Mouse (Mus musculus) heart, adult 2 months (tissue): ENCODE measurements at regions not wholly inside any gene's neighbourhood (a gene's known extent, or its start where the extent isn't known, plus 50 kb on each side); places are given as distances from the start of the nearest gene placed in this dataset.

Experiments
- DNase-seq, 2 experiments: peaks; one replicate each; pipeline ENCODE4 v3.0.0; 2021
- H3K27ac ChIP-seq: fragments of 200-600 bp; 2 replicates; pipeline ENCODE4 v1.8.1; 2022
- H3K27me3 ChIP-seq: fragments of 200-500 bp; 2 replicates; pipeline ENCODE4 v1.6.1; 2012; ENCODE audit warnings: mild to moderate bottlenecking, low read length, inconsistent platforms, mixed read lengths; ENCODE audit not compliant: control insufficient read depth, insufficient read depth
- H3K36me3 ChIP-seq: fragments of 200-500 bp; 2 replicates; pipeline ENCODE4 v1.6.1; 2012; ENCODE audit warnings: low read length, inconsistent platforms; ENCODE audit not compliant: control insufficient read depth, insufficient read depth
- H3K4me1 ChIP-seq: fragments of 200-500 bp; 2 replicates; pipeline ENCODE4 v1.6.1; 2011; ENCODE audit warnings: low read length; ENCODE audit not compliant: control insufficient read depth, insufficient read depth
- H3K4me3 ChIP-seq: fragments of 200-600 bp; 2 replicates; pipeline ENCODE4 v1.8.1; 2022
- H3K79me2 ChIP-seq: fragments of 200-500 bp; replicated peaks from 2 replicates; pipeline ENCODE4 v1.6.1; 2012; ENCODE audit warnings: mild to moderate bottlenecking, inconsistent platforms, low read length, moderate library complexity, mixed read lengths; ENCODE audit not compliant: control insufficient read depth, insufficient read depth
- H3K9ac ChIP-seq: fragments of 200-500 bp; 2 replicates; pipeline ENCODE4 v1.6.1; 2012; ENCODE audit warnings: low read depth, mild to moderate bottlenecking, control low read depth, inconsistent platforms, low read length, mixed read lengths
- CTCF ChIP-seq: fragments of 200-600 bp; IDR thresholded peaks from 2 replicates; pipeline ENCODE4 v1.8.1; 2022; ENCODE audit warnings: antibody characterized with exemption, mild to moderate bottlenecking, moderate library complexity
- EP300 ChIP-seq: fragments of 200-500 bp; IDR thresholded peaks from 2 replicates; pipeline ENCODE4 v1.6.1; 2011; ENCODE audit warnings: low read depth, low read length, control low read depth; ENCODE audit not compliant: insufficient read depth
- POLR2A ChIP-seq: fragments of 200-500 bp; IDR thresholded peaks from 2 replicates; pipeline ENCODE4 v1.6.1; 2011; ENCODE audit warnings: mild to moderate bottlenecking, low read depth, low read length, control low read depth; ENCODE audit not compliant: insufficient read depth
- WGBS: fragments of 180-500 bp; shearing (Covaris S2); methylation state at CpG from one replicate; pipeline ENCODE4 v1.1.7; 2018; 5-methylcytosine and 5-hydroxymethylcytosine counted together
- intact Hi-C: fragments of 180-260 bp; cut with DNase I; formaldehyde crosslinking; loops from one replicate; pipeline ENCODE4 v1.15.1; 2025

- Histone ChIP-seq H3K9ac (no peak overlapping the region), H3K4me3 (no peak overlapping the region), H3K4me1 (no peaks in the 10 kb centered on the region), H3K36me3 (no peaks in the 10 kb centered on the region), H3K27me3 (no peaks in the 10 kb centered on the region), H3K79me2 (no peaks in the 10 kb centered on the region), H3K27ac (no peak overlapping the region)
- intact Hi-C loops: no loop called here
- no peak for DNase-seq
- whole genome bisulfite sequencing: 93% methylated on average over 7 of the region's 7 CpGs
- TF ChIP-seq CTCF (no peak), EP300 (no peak), POLR2A (no peak)
Observed at GRCm38 (mm10) chr4:56015481-56015880, 483.2 kb upstream of the Klf4 start.

DNA sequence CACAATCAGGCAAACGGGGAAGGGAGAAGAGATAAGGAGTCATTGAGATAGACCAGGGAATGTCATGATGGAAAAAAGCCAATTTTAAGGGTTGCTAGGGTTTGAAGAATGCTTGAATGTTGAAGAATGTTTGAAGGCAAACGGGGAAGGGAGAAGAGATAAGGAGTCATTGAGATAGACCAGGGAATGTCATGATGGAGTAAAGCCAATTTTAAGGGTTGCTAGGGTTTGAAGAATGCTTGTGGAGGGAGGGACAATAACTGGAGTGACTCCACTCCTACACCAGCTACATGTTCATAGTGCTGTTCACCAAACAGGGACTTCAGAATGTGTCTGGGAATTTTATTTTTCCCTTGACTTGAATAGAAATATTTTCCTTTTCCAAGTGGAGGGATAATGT is 476.0 kb upstream of the Klf4 start:
- H3K27ac ChIP-seq: no peak overlapping the region
- no peak for DNase-seq
- intact Hi-C loops: no loop called here
- WGBS: 17% methylated on average over 2 of the region's 2 CpGs
- H3K4me3 ChIP-seq: no peak overlapping the region
- H3K9ac ChIP-seq: no peak overlapping the region
- no peaks in the 10 kb centered on the region for H3K36me3 ChIP-seq
- H3K4me1 ChIP-seq: peaks cover 5% of the 10 kb centered on the region
- TF ChIP-seq EP300: no peak
- no peak for TF ChIP-seq POLR2A
- TF ChIP-seq CTCF: no peak
- no peaks in the 10 kb centered on the region for H3K79me2 ChIP-seq
- H3K27me3 ChIP-seq: no peaks in the 10 kb centered on the region

DNA sequence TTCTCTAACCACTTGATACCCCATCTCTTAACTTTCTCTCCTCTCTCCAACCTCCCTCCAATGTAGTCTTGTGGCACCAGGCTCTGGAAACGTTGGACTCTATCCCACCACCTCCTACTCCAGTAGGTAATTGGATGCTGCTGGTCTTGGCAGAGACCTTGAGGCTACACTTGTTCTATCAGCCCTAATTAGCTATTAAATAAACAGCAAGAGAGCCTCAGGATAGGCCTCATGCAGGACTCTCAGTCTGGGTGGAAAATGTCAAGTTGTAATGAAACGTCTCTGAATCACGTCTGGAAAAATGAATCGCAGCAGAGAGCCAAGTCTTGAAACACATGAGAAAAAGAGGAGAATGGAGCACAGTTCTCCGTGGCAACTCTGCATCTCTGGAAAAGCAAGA is 472.0 kb upstream of the Klf4 start:
- 61% methylated on average over 5 of the region's 5 CpGs for WGBS
- no peak for DNase-seq
- no peaks in the 10 kb centered on the region; the same call in 1 of the 2 replicates for H3K36me3 ChIP-seq
- no peak overlapping the region for H3K9ac ChIP-seq
- H3K27me3 ChIP-seq: no peaks in the 10 kb centered on the region
- no peak overlapping the region for H3K27ac ChIP-seq
- intact Hi-C loops: loop anchor here (5.0 kb wide), 1 partner anchor 108 kb away; no protein-coding TSS in a partner anchor
- H3K79me2 ChIP-seq: no peaks in the 10 kb centered on the region
- no peak for TF ChIP-seq POLR2A
- H3K4me3 ChIP-seq: no peak overlapping the region
- peaks cover 10% of the 10 kb centered on the region for H3K4me1 ChIP-seq

GRCm38 (mm10) chr4:56001312-56001731 is 469.1 kb upstream of the Klf4 start:
- no peaks in the 10 kb centered on the region for H3K27me3 ChIP-seq
- WGBS: 26% methylated on average over 3 of the region's 3 CpGs
- H3K27ac ChIP-seq: peak overlapping the region; percentile 76
- DNase-seq: peak in 1 of 2 experiments; percentile 14
- no peak overlapping the region for H3K9ac ChIP-seq
- peaks cover 10% of the 10 kb centered on the region for H3K4me1 ChIP-seq
- no peak overlapping the region for H3K4me3 ChIP-seq
- intact Hi-C loops: loop anchor here (5.0 kb wide), 1 partner anchor 111 kb away; no protein-coding TSS in a partner anchor
- TF ChIP-seq POLR2A: no peak
- TF ChIP-seq CTCF: no peak
- no peak for TF ChIP-seq EP300
- H3K36me3 ChIP-seq: no peaks in the 10 kb centered on the region; the same call in 1 of the 2 replicates
- H3K79me2 ChIP-seq: no peaks in the 10 kb centered on the region

- TF ChIP-seq EP300 (no peak), CTCF (no peak), POLR2A (no peak)
- no peaks in the 10 kb centered on the region for H3K36me3 ChIP-seq
- no peaks in the 10 kb centered on the region for H3K27me3 ChIP-seq
- no peak overlapping the region for H3K4me3 ChIP-seq
- intact Hi-C loops: no loop called here
- H3K4me1 ChIP-seq: no peaks in the 10 kb centered on the region
- H3K9ac ChIP-seq: no peak overlapping the region
- no peak for DNase-seq
- no peaks in the 10 kb centered on the region for H3K79me2 ChIP-seq
- no peak overlapping the region for H3K27ac ChIP-seq
Observed at GRCm38 (mm10) chr4:55984026-55984425, 451.8 kb upstream of the Klf4 start.

- DNase-seq: no peak
- Histone ChIP-seq H3K27me3 (no peaks in the 10 kb centered on the region), H3K9ac (no peak overlapping the region), H3K27ac (no peak overlapping the region), H3K79me2 (no peaks in the 10 kb centered on the region), H3K4me3 (no peak overlapping the region), H3K36me3 (no peaks in the 10 kb centered on the region), H3K4me1 (no peaks in the 10 kb centered on the region)
- 69% methylated on average over 4 of the region's 4 CpGs for WGBS
- no peak for TF ChIP-seq CTCF
- no peak for TF ChIP-seq POLR2A
- TF ChIP-seq EP300: no peak
- intact Hi-C loops: no loop called here
Observed at GRCm38 (mm10) chr4:55978539-55978938, 446.3 kb upstream of the Klf4 start.
